25 mouse cellular contexts compared by ENCODE assay signal in genomic region chrX:162580521-162580920, GRCm38 (mm10).
"Had no signal": no experiment of that assay in that cellular context is flagged by ENCODE, and none has a peak within 500 bp of the region (broad histone marks: within the 10 kb centered on the region; RNA-seq: fewer than 3 reads in every experiment).

No protein-coding gene starts in this region.

- H3K9ac ChIP-seq: heart, embryonic 12.5 days; hindbrain, embryonic 13.5 days; hindbrain, embryonic 15.5 days; intestine, embryonic 15.5 days; limb, embryonic 13.5 days; liver, embryonic 13.5 days; liver, embryonic 15.5 days; liver, postnatal 0 days had no signal

- DNase-seq: gastrocnemius, adult 2 months; gastrocnemius, postnatal 10 days; gastrocnemius, postnatal 25 days; heart, postnatal 4 days; kidney, adult 18-20 months; kidney, adult 8-10 months; kidney, postnatal 10 days; kidney, postnatal 25 days; kidney, postnatal 4 days; liver; liver, embryonic 13.5 days; liver, postnatal 0 days had no signal

- ATAC-seq: inflammation-experienced regulatory T-cells, adult 6 months; intestine, embryonic 15.5 days; intestine, postnatal 0 days; liver, postnatal 0 days had no signal

- H3K4me2 ChIP-seq: heart, embryonic 12.5 days; hindbrain, embryonic 13.5 days; hindbrain, embryonic 15.5 days; intestine, embryonic 15.5 days; limb, embryonic 13.5 days; liver, embryonic 11.5 days; liver, embryonic 13.5 days; liver, embryonic 15.5 days had no signal

- H3K27me3 ChIP-seq: heart, embryonic 12.5 days; hindbrain, embryonic 15.5 days; intestine, embryonic 15.5 days; liver, embryonic 15.5 days had no signal

- H3K36me3 ChIP-seq: heart, embryonic 10.5 days; heart, embryonic 12.5 days; hindbrain, embryonic 10.5 days; hindbrain, embryonic 13.5 days; hindbrain, embryonic 15.5 days; intestine, embryonic 15.5 days; limb, embryonic 13.5 days; liver, embryonic 13.5 days; liver, embryonic 15.5 days had no signal

- H3K4me1 ChIP-seq: heart, embryonic 10.5 days; heart, embryonic 12.5 days; hindbrain, embryonic 10.5 days; hindbrain, embryonic 13.5 days; intestine, embryonic 15.5 days; limb, embryonic 13.5 days; liver, embryonic 13.5 days; liver, embryonic 15.5 days had no signal

- H3K4me3 ChIP-seq: gastrocnemius, adult 2 months; heart, embryonic 10.5 days; heart, embryonic 12.5 days; hindbrain, embryonic 10.5 days; hindbrain, embryonic 13.5 days; hindbrain, embryonic 15.5 days; intestine, embryonic 15.5 days; layer of hippocampus, adult 2 months; left cerebral cortex, adult 2 months; limb, embryonic 13.5 days; liver, embryonic 13.5 days; liver, embryonic 15.5 days had no signal

- H3K27ac ChIP-seq: gastrocnemius, adult 2 months; heart, embryonic 10.5 days; hindbrain, embryonic 10.5 days; hindbrain, embryonic 13.5 days; hindbrain, embryonic 15.5 days; intestine, embryonic 15.5 days; layer of hippocampus, adult 2 months; left cerebral cortex, adult 2 months; limb, embryonic 13.5 days; liver, embryonic 13.5 days; liver, embryonic 15.5 days had no signal

- H3K9me3 ChIP-seq: heart, embryonic 10.5 days; heart, embryonic 12.5 days; hindbrain, embryonic 10.5 days; hindbrain, embryonic 13.5 days; hindbrain, embryonic 15.5 days; intestine, embryonic 15.5 days; limb, embryonic 13.5 days; liver, embryonic 13.5 days; liver, embryonic 15.5 days had no signal
